Mouse (Mus musculus) G1E-ER4 (cell line): Measurements from ENCODE around the gene Palm2. TPM values are rescaled to one million over a fixed set of nuclear protein-coding genes. Genes with fewer than 3 reads are reported as not detected.

ENCODE experiments used
- GATA1 ChIP-seq: IDR thresholded peaks from one replicate; pipeline ENCODE4 v1.8.0; 2012; ENCODE audit warnings: low read length, inconsistent platforms
- polyA plus RNA-seq: library from polyadenylated mRNA; stranded (reverse); fragments of >175 nt; gene quantifications from 2 replicates; pipeline ENCODE4 v1.2.3, GENCODE M21; 2012

Gene Palm2
- polyA plus RNA-seq, 1 experiment: not detected

DNA sequence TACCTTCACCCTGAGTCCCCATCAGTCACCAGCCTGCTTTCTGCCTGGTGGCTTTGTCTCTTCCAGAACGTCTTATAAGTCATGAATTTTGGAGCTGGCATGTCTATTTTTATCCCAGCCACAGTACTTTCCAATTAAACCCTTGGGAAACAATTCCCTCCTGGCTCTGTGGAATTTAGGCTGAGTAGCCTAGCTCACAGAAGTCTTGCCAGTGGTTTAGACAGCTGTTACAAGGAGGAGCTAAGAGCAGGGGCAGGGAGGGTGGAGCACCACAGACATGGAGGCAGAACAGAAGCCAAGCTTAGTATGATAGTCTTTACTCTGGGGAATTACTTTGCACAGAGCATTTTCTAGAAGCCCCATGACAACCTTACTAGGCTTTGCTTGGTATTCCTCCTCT is 116.2 kb downstream of the Palm2 start:
- no peak for TF ChIP-seq GATA1

DNA sequence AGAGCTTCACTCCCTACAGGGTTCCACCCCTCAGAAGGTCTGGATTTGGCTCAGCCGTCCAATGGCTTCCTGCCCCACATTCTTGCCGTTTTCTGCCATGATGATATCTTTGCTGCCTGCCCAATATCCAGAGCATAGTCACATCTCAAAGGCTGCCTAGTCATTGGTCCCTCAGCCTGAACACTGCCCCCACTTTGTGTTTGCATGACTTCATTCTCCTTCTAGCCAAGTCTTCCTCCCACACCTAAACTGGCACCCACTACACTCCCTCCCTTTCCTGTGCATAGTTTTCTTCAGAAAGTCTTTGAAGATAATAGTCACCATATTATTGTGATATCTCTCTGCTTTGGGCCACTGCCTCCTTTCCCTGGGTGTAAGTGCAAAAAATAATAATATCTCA is 123.1 kb downstream of the Palm2 start:
- TF ChIP-seq GATA1: no peak

DNA sequence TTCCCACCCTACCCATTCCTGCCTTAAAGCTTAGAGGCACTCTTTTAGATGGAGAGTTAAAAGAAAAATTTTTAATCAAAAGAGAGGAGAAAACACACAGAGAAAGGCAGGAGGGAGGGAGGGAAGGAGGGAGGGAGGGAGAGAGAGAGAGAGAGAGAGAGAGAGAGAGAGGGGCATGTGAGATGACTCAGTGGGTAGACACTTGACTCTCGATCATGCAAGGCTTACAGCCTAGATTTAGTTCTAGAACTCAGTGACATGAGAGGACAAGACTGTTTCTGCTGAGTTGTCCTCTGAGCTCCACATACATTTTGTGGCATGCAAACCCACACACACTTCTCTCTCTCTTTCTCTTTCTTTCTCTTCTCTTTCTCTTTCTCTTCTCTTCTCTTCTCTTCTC is 125.4 kb downstream of the Palm2 start:
- TF ChIP-seq GATA1: no peak

GRCm38 (mm10) chr4:57560010-57560409 is 126.0 kb downstream of the Palm2 start:
- no peak for TF ChIP-seq GATA1

DNA sequence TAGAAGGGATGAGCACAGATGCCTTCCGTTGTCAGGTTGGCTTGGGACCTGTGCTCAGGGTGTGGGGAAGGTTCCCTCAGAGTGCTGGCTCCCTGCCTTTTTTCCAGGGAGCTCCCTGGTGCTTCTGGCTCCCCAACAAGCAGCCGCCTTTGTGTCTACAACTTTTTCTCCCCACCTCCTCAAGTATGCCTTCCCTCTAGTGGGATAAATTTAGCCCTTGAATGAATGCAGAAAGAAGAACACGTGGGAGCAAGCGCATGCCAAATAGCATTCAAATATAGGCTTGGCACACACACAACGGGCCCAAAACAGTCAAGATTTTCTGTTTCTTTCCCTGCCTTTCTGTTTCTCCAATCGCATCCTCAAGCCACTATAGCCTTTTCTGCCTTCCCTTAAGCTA is 127.0 kb downstream of the Palm2 start:
- TF ChIP-seq GATA1: no peak

DNA sequence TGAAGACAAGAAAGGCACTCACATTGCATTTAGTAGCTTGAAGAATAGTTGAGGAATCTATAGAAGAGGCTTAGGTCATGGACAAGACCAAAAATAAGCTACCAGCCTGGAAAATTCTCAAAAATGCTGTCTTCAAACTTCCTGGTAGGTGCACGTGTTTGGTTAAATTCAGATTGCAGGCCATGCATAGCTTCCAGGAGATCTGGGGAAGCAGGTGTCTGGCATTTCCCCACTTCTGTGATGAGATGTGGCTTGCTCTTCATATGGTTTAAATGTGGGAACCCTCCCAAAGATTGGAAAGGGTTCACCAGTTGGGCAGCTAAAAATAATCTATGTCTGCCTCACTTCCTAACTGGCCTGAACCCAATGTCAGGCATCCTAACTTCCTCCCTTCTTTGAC is 131.2 kb downstream of the Palm2 start:
- no peak for TF ChIP-seq GATA1

DNA sequence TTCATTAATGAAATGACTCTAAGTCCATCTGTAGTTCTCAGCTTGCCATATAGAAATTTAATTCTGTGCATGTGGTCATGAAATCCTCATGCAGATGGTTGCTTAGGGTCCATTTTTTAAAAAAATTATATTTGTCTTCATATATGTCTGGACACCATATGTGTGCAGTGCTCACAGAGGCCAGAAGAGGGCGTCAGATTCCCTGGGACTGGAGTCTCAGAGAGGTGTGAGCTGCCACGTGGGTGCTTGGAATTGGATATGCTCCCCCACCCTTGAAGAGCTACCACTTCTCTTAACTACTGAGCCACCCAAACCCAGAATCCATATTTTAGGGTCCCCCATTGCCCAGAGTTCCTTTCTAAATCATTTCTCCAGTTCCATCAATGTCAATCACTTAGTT is 131.8 kb downstream of the Palm2 start:
- TF ChIP-seq GATA1: no peak

DNA sequence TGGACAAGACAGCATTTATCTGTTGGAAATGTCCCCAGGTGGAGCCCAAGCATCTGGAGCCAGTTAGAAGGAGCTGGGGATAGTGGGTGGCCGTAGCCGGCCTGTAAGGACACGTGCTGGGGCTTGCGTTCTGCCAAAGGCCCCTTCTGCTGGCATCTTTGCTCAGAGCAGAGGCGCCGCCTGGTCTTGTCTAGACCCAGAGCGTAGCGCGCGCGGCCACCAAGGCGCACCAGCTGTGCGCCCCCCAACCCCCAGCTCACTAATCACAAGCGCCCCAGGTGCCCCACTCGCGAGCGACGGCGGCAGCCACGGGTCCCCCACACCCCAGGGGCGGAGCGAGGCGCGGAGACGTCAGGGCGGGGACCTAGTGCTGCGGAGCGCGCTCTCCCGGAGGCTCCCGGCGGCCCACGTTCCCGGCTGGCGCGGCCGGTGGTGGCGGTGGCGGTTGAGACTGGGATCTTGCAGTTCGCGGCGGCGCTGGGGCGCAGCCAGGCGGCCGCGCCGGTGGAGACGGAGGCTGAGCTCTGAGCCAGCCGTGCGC is 133.7 kb downstream of the Palm2 start, which contains the start of gene Pakap:
Gene Pakap, plus strand, starts transcription at position 514 of the 541 bp plus-strand sequence.
- TF ChIP-seq GATA1: no peak

- TF ChIP-seq GATA1: no peak
These were observed 134.4 kb downstream of the Palm2 start for GRCm38 (mm10) chr4:57568268-57569068.

- TF ChIP-seq GATA1: no peak
These were observed 135.0 kb downstream of the Palm2 start for GRCm38 (mm10) chr4:57569069-57569355.

GRCm38 (mm10) chr4:57569711-57570110 is 135.7 kb downstream of the Palm2 start:
- no peak for TF ChIP-seq GATA1

DNA sequence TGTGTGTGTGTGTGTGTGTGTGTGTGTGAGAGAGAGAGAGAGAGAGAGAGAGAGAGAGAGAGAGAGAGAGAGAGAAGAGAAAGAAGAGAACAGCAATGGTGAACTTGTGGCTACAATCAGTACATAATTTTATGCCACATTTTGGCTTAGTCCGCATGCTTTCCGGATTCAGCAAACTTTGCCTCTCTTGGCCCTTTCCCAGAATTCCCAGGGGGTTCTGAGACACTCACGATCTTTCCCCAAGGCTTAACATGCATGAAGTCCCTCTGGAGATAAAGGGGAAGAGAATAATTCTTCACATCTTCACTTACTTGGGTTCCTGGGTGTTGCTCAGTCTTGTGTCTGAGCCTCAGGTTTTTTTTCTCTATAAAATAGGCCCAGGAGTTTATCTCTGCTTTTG is 136.2 kb downstream of the Palm2 start:
- no peak for TF ChIP-seq GATA1

- no peak for TF ChIP-seq GATA1
These were observed 140.1 kb downstream of the Palm2 start for GRCm38 (mm10) chr4:57574181-57574580.

DNA sequence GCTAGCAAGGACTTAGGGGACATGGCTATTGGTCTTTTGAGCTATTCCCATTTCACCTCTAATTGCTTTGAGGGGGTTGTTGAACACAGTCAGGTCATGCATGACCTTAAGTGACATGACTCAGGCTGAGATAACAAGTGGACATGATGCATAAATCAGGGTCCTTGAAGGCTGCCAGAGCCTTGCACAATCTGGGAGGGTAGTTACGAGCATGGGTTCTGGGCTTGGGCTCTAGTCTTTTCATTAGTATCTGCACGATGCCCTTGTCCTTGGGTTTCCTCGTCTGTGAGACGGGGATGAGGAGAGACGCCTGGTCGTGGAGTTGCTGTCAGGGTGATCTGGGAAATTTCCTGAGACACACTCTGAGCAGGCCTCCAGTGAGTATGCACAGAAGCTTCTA is 140.6 kb downstream of the Palm2 start:
- no peak for TF ChIP-seq GATA1

GRCm38 (mm10) chr4:57575686-57576085 is 141.6 kb downstream of the Palm2 start:
- no peak for TF ChIP-seq GATA1

DNA sequence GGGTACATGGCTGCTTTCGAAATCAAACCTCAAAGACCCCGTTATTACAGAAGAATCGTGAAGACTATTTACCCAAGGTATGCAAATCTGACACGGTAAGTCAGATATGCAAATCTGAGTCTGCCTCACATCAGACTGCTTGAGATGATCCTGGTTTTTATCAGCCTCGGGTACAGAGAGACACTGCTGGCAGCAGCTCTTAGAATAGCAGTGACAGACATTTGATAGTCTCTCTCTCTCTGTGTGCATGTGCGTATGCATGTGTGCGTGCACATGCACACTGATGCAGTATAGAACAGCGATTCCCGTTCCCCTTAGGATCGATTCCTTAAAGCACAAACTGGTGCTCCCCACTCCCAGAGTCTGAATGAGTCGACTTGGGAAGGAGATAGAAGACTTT is 142.0 kb downstream of the Palm2 start:
- TF ChIP-seq GATA1: no peak

DNA sequence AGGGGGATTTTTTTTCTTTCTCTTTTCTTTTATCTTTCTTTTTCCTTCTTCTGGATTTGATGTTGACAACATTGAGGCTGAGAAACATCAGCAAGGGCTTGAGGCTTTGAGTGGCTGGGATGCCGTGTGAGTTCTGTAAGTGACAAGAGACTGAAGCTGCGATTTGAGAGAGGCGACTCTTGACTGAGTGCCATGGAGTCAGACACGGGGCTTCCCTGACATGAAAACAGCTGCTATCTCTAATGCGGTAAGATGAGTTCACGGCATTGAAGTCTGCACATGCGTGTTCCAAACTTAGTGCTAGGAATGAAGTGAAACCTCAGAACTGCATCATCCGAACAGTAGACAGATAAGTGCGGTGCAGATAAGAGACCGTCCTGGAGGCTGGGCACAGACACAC is 145.6 kb downstream of the Palm2 start:
- no peak for TF ChIP-seq GATA1
